Mouse (Mus musculus) cerebellum, adult 11 months (tissue): ENCODE measurements around the gene Ip6k3.

Experiments
- DNase-seq: peaks from one replicate; pipeline ENCODE4 v3.0.0; 2022

Gene Ip6k3

DNA sequence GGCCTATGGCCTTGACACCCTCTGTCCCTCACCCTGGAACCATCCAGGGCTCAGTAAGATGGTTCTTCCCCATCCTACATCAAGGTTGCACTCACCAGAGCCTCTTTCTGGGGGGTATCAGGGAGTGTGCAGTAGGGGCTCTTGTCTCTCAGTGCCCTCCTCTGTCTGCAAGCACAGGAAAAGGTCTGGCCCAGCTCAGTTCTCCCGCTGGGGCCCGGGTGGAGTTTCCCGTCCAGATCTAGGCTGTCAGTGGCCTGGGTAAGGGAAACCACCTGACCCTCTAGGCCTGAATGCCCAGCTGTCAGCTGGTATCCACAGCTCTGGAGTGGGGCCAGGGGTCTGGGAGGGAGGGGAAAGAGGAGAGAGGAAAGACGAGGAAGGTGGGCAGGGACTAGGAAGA, at the start of gene Ip6k3:
TSS of gene Ip6k3 (minus strand) at position 251 of the 400 bp plus-strand sequence.
- no peak for DNase-seq

DNA sequence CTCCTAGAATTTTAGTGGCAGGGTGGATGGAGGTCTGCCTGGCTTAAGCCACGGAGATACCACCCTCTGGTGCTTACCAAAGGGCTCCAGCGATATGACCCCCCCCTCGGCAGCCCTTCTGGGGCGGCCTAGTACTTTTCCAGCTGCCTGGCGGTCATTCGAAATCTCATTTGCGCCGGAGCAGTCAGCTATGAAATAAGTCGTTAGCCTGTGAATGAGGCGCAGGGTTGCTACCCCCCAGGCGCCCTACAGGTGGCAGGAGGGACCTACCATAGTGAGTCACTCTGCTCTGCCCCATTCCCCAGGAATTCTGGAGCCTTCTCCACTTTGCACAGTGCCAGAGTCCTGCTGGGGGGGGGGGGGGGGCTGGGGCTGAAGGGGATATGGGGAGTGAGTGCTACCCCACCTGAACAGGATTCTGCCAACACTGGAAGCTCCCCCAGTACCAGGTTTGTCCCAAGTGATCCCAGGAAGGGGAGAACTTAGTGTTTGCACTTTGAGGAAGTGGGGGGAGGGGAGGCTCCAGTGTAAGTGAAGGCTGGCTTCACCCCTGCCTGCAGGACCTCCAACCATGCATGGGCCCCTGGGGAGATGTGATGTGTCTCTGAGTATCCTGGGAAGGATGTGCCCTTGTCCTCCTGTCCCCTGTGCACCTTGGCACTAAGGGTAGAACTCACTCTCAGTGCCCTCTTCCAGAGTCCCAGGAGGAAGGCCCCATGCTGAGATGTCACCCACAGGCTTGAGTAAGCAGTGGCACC, 45.4 kb upstream of the Ip6k3 start:
- DNase-seq = peak; percentile 39

- no peak for DNase-seq
These were observed 44.4 kb upstream of the Ip6k3 start for GRCm38 (mm10) chr17:27212006-27212405.

GRCm38 (mm10) chr17:27207113-27207707, 39.6 kb upstream of the Ip6k3 start:
- DNase-seq = no peak

DNA sequence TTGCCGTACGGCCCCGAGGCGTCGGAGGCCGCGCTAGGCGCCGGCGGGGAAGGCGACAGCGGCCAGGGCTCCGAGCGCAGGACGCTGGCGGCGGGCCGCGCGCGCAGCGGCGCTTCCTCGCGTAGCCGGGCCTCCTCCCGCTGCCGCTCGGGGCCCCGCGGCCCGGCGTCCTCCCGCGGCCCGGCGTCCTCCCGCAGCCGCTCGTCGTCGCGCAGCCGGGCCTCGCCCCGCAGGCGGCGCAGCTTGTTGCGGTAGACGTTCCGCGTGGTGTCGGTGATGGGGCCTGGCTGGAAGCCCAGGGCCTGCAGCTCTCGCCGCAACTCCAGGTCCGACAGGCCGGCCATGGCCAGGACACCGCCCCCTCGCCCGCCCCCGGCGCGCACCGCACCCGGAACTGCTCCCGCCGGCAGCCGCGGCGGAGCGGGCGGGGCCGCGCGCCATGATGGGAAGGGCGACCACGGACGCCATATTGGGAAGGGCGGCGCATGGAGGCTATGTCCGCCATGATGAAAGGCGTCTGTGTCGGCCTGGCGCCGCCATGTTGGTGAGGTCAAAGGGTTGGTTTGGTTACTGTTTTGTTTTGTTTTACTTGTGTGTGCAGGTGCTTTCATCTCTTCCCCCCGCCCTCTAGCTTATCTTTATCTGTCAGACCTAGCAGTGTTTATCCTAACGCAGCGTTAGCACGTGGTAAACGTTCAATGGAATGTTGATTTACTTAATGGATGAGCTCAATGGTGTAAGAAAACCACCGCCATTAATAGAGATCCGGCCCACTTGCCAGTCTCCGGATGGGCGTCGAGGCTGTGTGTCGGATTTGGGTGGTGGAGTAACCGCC, 36.7 kb upstream of the Ip6k3 start, which contains the start of gene Lemd2:
TSS of gene Lemd2 (minus strand) at position 395 of the 835 bp plus-strand sequence.
- DNase-seq = peak; percentile 96

DNA sequence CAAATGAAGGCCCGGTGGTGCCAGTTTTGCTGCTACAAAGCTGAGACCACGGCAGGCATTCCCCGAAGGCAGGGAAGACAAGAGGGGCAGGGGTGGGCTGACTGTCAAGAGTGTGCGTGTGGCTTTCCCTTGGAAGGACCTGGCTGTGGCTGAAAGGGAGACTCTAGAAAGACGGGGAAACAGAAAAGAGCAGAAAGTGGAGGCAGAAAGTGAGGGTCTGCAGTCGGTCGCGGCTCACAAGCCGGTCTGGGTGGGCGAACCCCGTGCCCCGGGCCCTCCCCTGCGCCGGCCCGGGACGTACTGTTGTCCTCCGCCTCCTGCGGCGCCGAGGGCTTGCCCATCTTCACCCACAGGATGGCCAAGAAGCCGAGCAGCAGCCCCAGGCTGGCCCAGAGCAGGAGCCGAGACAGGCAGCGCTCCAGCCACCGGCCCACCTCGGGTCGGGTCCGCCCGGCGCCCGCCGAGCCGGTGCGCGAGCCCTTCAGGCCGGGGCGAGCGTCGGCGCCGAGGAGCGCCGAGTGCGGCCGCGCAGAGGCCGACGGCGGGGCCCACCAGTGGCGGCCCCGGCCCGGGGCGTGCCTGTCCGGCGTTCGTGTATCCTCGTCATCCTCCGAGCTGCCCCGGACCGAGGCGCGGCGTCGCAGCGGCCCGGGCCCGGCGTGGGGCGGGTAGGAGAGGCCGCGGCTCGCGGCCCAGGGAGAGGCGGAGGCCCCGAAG, 35.9 kb upstream of the Ip6k3 start:
- DNase-seq = peak; percentile 45

GRCm38 (mm10) chr17:27202919-27203357, 35.3 kb upstream of the Ip6k3 start:
- no peak for DNase-seq

- DNase-seq = no peak
These were observed 34.4 kb upstream of the Ip6k3 start for GRCm38 (mm10) chr17:27201981-27202380.

- no peak for DNase-seq
These were observed 33.2 kb upstream of the Ip6k3 start for GRCm38 (mm10) chr17:27200801-27201200.

DNA sequence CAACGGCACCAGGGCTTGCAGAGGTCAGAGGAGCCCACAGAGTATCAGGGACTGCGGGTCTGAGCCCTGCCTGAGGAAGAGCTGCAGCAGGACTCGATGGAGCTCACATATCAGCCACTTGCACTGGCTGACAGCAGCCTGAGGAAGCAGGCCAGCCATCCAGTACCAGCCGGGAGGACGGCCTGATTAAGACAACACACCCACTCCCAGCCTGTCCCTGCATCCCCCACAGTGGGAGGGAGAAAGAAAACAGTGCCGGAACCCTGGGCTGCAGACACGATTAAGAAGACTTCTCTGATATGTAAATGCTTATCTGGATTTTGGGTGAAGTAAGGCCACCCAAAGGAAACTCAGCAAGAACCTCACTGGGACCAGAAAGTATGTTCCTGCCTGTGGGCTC, 32.3 kb upstream of the Ip6k3 start:
- no peak for DNase-seq

GRCm38 (mm10) chr17:27199205-27199604, 31.6 kb upstream of the Ip6k3 start:
- no peak for DNase-seq

- no peak for DNase-seq
These were observed 28.6 kb upstream of the Ip6k3 start for GRCm38 (mm10) chr17:27196206-27196605.

DNA sequence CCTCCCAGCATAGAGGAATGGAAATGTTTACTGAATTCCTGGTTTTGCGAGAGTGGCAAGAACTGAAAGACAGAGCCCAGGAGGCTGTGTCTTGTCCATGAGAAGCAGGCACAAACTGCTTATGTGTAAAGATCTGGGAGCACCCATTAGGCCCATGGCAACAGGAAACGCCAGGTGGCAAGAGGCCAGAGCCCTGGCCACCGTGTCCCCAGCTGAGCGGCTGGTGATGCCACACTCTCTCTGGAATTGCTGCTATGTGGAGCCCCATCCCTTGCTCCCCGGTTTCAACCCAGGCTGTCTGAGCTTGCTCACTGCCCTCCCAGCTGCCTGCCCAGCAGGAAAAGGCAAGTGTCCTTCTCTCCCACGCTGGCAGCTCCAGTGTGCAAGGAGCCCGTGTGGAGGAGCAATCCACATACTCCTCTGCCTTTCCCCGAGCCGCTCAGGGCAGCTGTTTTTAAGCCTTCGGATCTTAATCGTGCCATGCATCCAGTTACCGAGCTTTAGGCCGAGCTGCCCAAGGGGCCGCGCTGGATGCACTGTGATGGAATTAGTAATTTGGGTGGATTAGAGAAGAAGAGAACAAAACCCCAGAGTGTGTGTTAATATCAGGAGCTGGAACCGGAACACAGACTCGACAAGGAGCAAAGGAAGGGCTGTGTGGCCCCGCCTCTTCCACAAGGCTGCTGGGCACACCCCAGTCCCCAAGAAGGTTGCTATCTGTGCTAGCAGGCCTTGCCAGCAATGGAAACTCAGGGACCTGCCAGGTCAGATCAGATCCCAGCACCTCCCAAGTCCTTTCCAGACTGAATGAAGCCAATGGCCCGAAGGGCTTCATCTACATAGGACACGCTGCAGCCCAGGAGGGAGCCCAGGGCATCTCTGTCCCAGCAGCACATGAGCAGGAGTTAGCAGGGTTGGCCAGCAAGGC, 26.9 kb upstream of the Ip6k3 start:
- DNase-seq = no peak

DNA sequence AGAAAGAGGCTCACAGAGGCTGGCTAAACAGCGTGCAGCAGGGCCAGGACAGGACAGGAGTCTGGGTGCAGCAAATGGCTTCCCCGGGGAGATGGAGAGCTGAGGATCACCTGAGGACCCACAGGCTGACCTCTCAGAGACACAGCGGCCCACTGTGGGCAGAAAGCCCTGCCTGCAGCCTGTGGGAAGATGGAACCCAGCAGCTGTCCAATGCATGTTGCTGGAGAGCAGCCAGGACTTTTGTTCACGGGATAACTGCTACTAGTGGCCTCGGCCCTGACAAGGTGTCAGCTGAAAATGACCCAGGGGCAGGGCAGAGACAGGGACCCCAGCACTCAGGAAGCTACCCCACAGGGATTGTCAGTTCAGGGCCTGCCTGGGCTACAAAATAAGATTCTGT, 24.2 kb upstream of the Ip6k3 start:
- no peak for DNase-seq

DNA sequence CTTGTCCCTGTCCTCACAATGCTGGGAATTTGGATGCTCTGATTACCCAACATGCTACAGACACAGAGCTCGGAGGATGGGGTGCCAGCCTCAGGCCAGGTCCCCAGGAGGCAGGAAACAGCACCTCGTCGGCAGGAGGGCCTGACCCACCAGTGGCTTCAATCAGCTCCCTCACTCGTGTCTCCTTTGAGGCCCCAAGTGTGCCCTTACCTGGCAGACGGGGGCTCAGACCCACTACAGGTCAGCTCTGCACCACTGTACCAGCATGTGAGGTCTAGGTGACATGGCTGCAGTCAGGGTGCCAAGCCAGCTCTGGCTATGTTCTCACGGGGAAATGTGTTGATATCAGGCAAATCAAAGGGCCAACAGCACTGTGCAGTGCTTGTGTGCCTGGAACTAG, 23.6 kb upstream of the Ip6k3 start:
- no peak for DNase-seq

- peak; percentile 79 for DNase-seq
These were observed 22.1 kb upstream of the Ip6k3 start for GRCm38 (mm10) chr17:27189640-27190216.

DNA sequence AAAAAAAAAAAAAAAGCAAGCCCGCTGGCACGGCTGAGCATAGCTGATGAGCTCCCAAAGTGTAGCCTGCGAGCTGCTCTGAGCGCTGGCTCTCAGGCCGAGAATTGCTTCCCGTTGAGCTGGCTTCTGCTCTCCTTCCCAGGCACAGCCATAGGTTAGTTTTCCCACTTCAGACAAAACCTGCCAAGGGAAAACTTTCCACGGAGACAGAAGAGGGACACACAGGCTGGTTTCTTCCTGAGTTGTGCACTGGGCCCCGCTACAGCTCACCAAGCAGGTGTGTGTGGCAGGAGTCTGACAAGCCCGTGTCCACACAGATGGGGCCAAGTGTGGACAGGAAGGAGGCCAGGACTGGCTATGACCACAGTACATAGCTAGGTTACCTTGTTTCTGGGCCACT, 21.3 kb upstream of the Ip6k3 start:
- DNase-seq = no peak

- no peak for DNase-seq
These were observed 19.5 kb upstream of the Ip6k3 start for GRCm38 (mm10) chr17:27187059-27187458.

GRCm38 (mm10) chr17:27186068-27186467, 18.5 kb upstream of the Ip6k3 start:
- DNase-seq = no peak

- DNase-seq = no peak
These were observed 16.2 kb upstream of the Ip6k3 start for GRCm38 (mm10) chr17:27183667-27184292.

GRCm38 (mm10) chr17:27182401-27182800, 14.8 kb upstream of the Ip6k3 start:
- DNase-seq = no peak
